Mouse (Mus musculus) midbrain, embryonic 14.5 days (tissue): Measurements from ENCODE around the gene Olfm3. TPM values are rescaled to one million over a fixed set of nuclear protein-coding genes. Genes with fewer than 3 reads are reported as not detected.

Experiments used
- ATAC-seq: fragments of 200-750 bp; cut with Nextera tagmentation; 2 replicates; pipeline ENCODE4 v1.8.0; 2017; ENCODE audit warnings: moderate number of reproducible peaks, moderate library complexity; ENCODE audit not compliant: low FRiP score, low TSS enrichment
- DNase-seq: peaks from one replicate; pipeline ENCODE4 v3.0.0-alpha.2; 2015
- H3K27ac ChIP-seq: fragments of 300-500 bp; sonication (generic); replicated peaks from 2 replicates; pipeline ENCODE4 v1.5.1; 2014; ENCODE audit warnings: mild to moderate bottlenecking, low read depth, low read length, moderate library complexity
- H3K27me3 ChIP-seq: fragments of 300-500 bp; sonication (generic); 2 replicates; pipeline ENCODE4 v1.6.1; 2014; ENCODE audit warnings: low read length, control low read depth, mixed read lengths; ENCODE audit not compliant: control insufficient read depth, insufficient read depth
- H3K36me3 ChIP-seq: fragments of 300-500 bp; sonication (generic); 2 replicates; pipeline ENCODE4 v1.6.1; 2014; ENCODE audit warnings: low read length, control low read depth; ENCODE audit not compliant: control insufficient read depth, insufficient read depth
- H3K4me1 ChIP-seq: fragments of 300-500 bp; sonication (generic); 2 replicates; pipeline ENCODE4 v1.6.1; 2014; ENCODE audit warnings: mild to moderate bottlenecking, antibody characterized with exemption, low read length, control low read depth; ENCODE audit not compliant: control insufficient read depth, insufficient read depth
- H3K4me2 ChIP-seq: fragments of 300-500 bp; sonication (generic); 2 replicates; pipeline ENCODE4 v1.6.1; 2014; ENCODE audit warnings: mild to moderate bottlenecking, low read length, moderate library complexity
- H3K4me3 ChIP-seq: fragments of 300-500 bp; sonication (generic); replicated peaks from 2 replicates; pipeline ENCODE4 v1.5.1; 2014; ENCODE audit warnings: low read depth, low read length
- H3K9ac ChIP-seq: fragments of 300-500 bp; sonication (generic); replicated peaks from 2 replicates; pipeline ENCODE4 v1.6.1; 2014; ENCODE audit warnings: mild to moderate bottlenecking, low read length, moderate library complexity
- H3K9me3 ChIP-seq: fragments of 300-500 bp; sonication (generic); 2 replicates; pipeline ENCODE4 v1.6.1; 2016; ENCODE audit warnings: low read length, control low read depth, mixed read lengths; ENCODE audit not compliant: control insufficient read depth
- WGBS: fragments of 180-500 bp; shearing (Covaris S2); extraction: QIAGEN DNeasy Blood & Tissue Kit; methylation state at CpG from one replicate; pipeline ENCODE4 v1.1.7; 2014; 5-methylcytosine and 5-hydroxymethylcytosine counted together
- polyA plus RNA-seq: library from polyadenylated mRNA; unstranded; fragments of >200 nt; fragmentation: Nextera tagmentation; extraction: Ambion mirVana; gene quantifications from 2 replicates; pipeline ENCODE4 v1.2.1, GENCODE M21; 2014

Gene Olfm3
- polyA plus RNA-seq, 1 experiment from 2014 or later, result 18.2 TPM

DNA sequence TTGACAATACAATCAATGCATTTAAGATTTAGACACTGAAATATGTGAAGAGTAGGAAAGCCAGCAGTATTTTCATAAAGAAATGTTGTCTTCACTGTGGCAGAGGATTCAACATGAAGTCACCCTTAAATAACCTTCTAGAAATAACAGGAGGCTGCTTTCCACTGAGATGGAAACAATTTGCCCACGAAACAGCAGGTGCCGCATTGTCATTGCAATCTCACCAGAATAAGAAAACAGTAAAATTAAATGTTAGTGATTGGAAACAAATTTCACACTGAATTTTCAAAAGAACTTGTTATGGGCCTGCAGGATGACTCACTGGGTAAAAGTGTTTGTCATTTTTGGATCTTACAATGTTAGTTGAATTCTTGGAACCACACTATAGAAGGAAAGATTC is 29.0 kb downstream of the Olfm3 start:
- Histone ChIP-seq H3K9me3 (no peaks in the 10 kb centered on the region), H3K9ac (no peak overlapping the region), H3K27ac (no peak overlapping the region), H3K4me1 (no peaks in the 10 kb centered on the region), H3K4me2 (no peak overlapping the region), H3K4me3 (no peak overlapping the region), H3K36me3 (no peaks in the 10 kb centered on the region), H3K27me3 (no peaks in the 10 kb centered on the region)
- no peak for ATAC-seq
- 92% methylated on average over 2 of the region's 2 CpGs for WGBS
- no peak for DNase-seq

- DNase-seq, result no peak
- Histone ChIP-seq H3K4me2 (no peak overlapping the region), H3K4me1 (no peaks in the 10 kb centered on the region), H3K27me3 (no peaks in the 10 kb centered on the region), H3K36me3 (no peaks in the 10 kb centered on the region), H3K9ac (no peak overlapping the region), H3K9me3 (no peaks in the 10 kb centered on the region), H3K27ac (no peak overlapping the region), H3K4me3 (no peak overlapping the region)
- no peak for ATAC-seq
These were observed 51.0 kb downstream of the Olfm3 start for GRCm38 (mm10) chr3:114954904-114955303.

DNA sequence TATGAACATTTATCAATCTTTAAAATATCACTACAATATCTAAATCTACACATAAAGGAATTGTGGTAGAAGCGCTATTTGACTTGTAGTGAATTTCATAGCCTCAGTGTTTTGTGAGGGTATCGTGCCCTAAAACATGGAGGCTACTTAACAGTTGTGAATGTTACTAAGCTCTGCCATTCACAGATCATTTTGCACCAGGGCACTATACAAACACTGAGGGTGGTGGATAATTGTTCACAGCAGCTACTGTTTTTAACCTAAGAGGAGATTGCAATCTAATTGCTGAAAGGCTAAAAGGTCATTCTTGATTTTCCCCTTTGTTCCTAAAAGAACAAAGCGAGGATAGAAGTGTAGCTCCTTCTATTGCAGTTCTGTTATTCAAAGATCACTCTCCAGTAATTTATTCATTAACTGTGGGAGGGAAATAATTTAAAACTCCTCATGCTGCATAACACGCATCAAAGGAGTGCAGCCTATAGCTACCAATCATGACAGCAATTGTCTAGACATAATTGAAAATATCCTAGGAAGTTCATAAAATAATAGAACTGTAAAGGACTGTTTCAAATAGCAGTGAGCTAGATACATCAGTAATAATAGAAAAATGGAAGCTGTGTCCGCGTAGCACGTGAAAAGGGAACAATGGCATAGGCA is 55.6 kb downstream of the Olfm3 start:
- Histone ChIP-seq H3K9ac (no peak overlapping the region), H3K4me3 (no peak overlapping the region), H3K4me1 (no peaks in the 10 kb centered on the region), H3K36me3 (no peaks in the 10 kb centered on the region), H3K27ac (no peak overlapping the region), H3K9me3 (no peaks in the 10 kb centered on the region), H3K27me3 (no peaks in the 10 kb centered on the region), H3K4me2 (no peak overlapping the region)
- ATAC-seq, result no peak
- DNase-seq, result peak; percentile 12
- WGBS, result 41% methylated on average over 7 of the region's 7 CpGs

- WGBS, result 73% methylated on average over 4 of the region's 4 CpGs
- no peak for DNase-seq
- H3K4me3 ChIP-seq, result no peak overlapping the region
- H3K4me2 ChIP-seq, result no peak overlapping the region
- no peaks in the 10 kb centered on the region for H3K4me1 ChIP-seq
- H3K9ac ChIP-seq, result no peak overlapping the region
- no peaks in the 10 kb centered on the region for H3K36me3 ChIP-seq
- no peak overlapping the region for H3K27ac ChIP-seq
- no peaks in the 10 kb centered on the region for H3K9me3 ChIP-seq
- no peak for ATAC-seq
- H3K27me3 ChIP-seq, result no peaks in the 10 kb centered on the region
These were observed 58.6 kb downstream of the Olfm3 start for GRCm38 (mm10) chr3:114962316-114963083.

- no peaks in the 10 kb centered on the region for H3K36me3 ChIP-seq
- H3K4me2 ChIP-seq, result no peak overlapping the region
- DNase-seq, result no peak
- H3K27ac ChIP-seq, result no peak overlapping the region
- no peaks in the 10 kb centered on the region for H3K4me1 ChIP-seq
- no peak for ATAC-seq
- H3K9ac ChIP-seq, result no peak overlapping the region
- H3K9me3 ChIP-seq, result no peaks in the 10 kb centered on the region
- no peaks in the 10 kb centered on the region for H3K27me3 ChIP-seq
- H3K4me3 ChIP-seq, result no peak overlapping the region
These were observed 67.3 kb downstream of the Olfm3 start for GRCm38 (mm10) chr3:114971183-114971582.

- H3K36me3 ChIP-seq, result no peaks in the 10 kb centered on the region
- H3K4me3 ChIP-seq, result no peak overlapping the region
- peak; percentile 29 for DNase-seq
- no peaks in the 10 kb centered on the region for H3K27me3 ChIP-seq
- H3K4me2 ChIP-seq, result no peak overlapping the region
- H3K9ac ChIP-seq, result no peak overlapping the region
- ATAC-seq, result no peak
- WGBS, result 56% methylated on average over 1 of the region's 1 CpGs
- no peaks in the 10 kb centered on the region for H3K9me3 ChIP-seq
- H3K4me1 ChIP-seq, result no peaks in the 10 kb centered on the region
- H3K27ac ChIP-seq, result no peak overlapping the region
These were observed 68.6 kb downstream of the Olfm3 start for GRCm38 (mm10) chr3:114972522-114972921.

GRCm38 (mm10) chr3:114990828-114991227 is 87.0 kb downstream of the Olfm3 start:
- H3K9ac ChIP-seq, result no peak overlapping the region
- H3K4me1 ChIP-seq, result no peaks in the 10 kb centered on the region
- WGBS, result 97% methylated on average over 2 of the region's 2 CpGs
- no peaks in the 10 kb centered on the region for H3K36me3 ChIP-seq
- H3K9me3 ChIP-seq, result no peaks in the 10 kb centered on the region
- H3K27me3 ChIP-seq, result no peaks in the 10 kb centered on the region
- no peak overlapping the region for H3K4me3 ChIP-seq
- no peak overlapping the region for H3K27ac ChIP-seq
- DNase-seq, result no peak
- ATAC-seq, result no peak
- no peak overlapping the region for H3K4me2 ChIP-seq

DNA sequence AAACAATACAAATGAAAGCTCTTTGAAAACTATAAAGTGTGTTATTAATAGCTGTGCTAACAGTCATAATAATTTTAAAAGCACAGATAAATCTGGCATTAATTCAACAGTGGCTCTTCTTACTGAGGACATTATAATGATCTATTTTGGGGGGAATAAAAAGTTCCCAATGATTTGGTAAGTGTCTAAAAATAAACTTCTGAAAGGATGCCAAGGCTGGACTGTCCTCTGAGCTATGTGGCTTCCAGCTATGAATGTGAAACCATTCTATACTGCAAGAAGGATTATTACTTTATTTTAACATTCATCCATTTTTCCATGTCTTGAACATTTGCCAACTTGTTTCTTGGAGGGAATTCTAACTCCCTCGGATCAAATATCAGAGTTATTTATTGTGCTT is 92.1 kb downstream of the Olfm3 start:
- no peak overlapping the region for H3K4me3 ChIP-seq
- no peak overlapping the region for H3K4me2 ChIP-seq
- no peaks in the 10 kb centered on the region for H3K4me1 ChIP-seq
- WGBS, result 68% methylated on average over 1 of the region's 1 CpGs
- H3K36me3 ChIP-seq, result no peaks in the 10 kb centered on the region
- no peak for ATAC-seq
- no peaks in the 10 kb centered on the region for H3K9me3 ChIP-seq
- no peak overlapping the region for H3K9ac ChIP-seq
- H3K27me3 ChIP-seq, result no peaks in the 10 kb centered on the region
- H3K27ac ChIP-seq, result no peak overlapping the region
- DNase-seq, result no peak

DNA sequence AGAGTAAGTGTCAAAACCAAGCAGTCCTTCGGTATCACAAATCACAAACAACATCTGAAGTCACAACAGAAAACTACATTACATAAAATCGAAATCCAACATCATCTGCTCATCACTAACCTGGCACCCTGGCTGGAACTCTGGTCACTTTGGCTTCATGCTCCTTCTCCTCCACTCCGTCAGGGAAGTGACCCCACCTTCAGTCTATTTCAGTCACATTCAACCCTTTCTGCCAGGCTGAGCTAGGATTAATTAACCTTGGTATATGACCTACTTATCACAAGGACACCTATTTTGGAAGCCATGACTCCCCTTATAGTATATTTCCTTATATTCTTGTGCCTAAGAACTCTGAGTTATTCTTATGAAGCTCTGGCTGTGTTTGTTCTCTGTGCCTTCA is 123.7 kb downstream of the Olfm3 start:
- H3K27me3 ChIP-seq, result no peaks in the 10 kb centered on the region
- no peak overlapping the region for H3K4me3 ChIP-seq
- DNase-seq (no peak), ATAC-seq (no peak)
- H3K4me1 ChIP-seq, result no peaks in the 10 kb centered on the region
- H3K9ac ChIP-seq, result no peak overlapping the region
- 85% methylated on average over 3 of the region's 3 CpGs for WGBS
- H3K36me3 ChIP-seq, result no peaks in the 10 kb centered on the region
- no peak overlapping the region for H3K27ac ChIP-seq
- no peak overlapping the region for H3K4me2 ChIP-seq
- no peaks in the 10 kb centered on the region for H3K9me3 ChIP-seq
